Mouse (Mus musculus) brain, embryonic 14.5 days (tissue): Measurements from ENCODE around the gene Comp.

Experiments used
- CTCF ChIP-seq: fragments of 200-500 bp; IDR thresholded peaks from 2 replicates; pipeline ENCODE4 v1.5.1; 2012; ENCODE audit warnings: inconsistent platforms, mild to moderate bottlenecking, moderate library complexity, borderline replicate concordance; ENCODE audit not compliant: insufficient read depth, insufficient read length; ENCODE audit errors: extremely low read depth
- POLR2A ChIP-seq: fragments of 200-500 bp; IDR thresholded peaks from 2 replicates; pipeline ENCODE4 v1.6.1; 2012; ENCODE audit warnings: mild to moderate bottlenecking, inconsistent platforms, borderline replicate concordance; ENCODE audit not compliant: poor library complexity, insufficient read depth, insufficient read length, severe bottlenecking; ENCODE audit errors: extremely low read depth

- TF ChIP-seq CTCF, result no peak
- no peak for TF ChIP-seq POLR2A
Measured at GRCm38 (mm10) chr8:70373397-70374317, at the start of gene Comp.
